Mouse (Mus musculus): ENCODE data around the gene Efr3b.
"Not testable (repeated sequence)": the region's sequence is repeated elsewhere in the genome, so short reads cannot be mapped to it uniquely, and the experiment has no call there.

Gene Efr3b

DNA sequence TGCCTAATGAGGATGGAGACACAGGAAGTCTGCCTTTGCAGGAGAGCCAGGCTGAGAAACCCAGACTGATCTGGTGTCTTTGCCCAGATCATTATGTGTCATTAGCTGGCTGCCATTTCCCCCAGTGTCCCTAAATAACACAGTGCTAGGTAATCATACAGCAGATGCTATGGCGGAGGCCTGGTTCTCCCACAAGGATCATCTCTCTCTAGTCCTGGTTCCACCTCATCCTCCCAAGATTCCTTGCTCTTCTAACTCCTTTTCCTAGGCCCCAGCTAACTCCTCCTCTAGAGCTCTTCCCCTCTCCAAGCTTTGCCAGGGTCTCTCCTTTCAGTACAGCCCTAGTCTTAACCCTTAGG is 57.7 kb downstream of the Efr3b start:
- DNase-seq (ENCODE audit: low spot score): no peak

- DNase-seq (ENCODE audit: low spot score): not testable (repeated sequence)
Observed at GRCm38 (mm10) chr12:3973169-3973568, 65.5 kb downstream of the Efr3b start.

DNA sequence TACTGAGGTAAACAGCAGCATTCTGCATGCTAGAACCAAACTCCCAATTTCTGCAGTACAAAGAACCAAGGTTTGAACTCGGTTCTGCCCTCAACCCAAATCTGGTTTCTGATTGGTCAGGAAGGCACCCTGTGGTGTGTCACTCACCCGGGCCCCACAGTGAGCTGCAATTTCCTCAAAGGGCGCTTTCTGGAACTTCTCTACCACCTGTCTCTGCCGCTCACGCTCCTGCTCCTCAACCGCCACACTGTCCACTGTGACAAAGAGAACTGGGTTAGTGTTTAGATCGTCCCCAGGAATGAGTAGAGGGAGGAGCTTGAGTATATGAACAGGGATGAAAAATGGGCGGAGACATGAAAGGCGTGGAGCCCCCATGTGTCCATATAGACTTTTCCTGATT is 70.3 kb downstream of the Efr3b start:
- no peak for DNase-seq (ENCODE audit: low spot score)

GRCm38 (mm10) chr12:3967196-3967595 is 71.5 kb downstream of the Efr3b start:
- no peak for DNase-seq (ENCODE audit: low spot score)

- peak; percentile 36 for DNase-seq (ENCODE audit: low spot score)
Observed at GRCm38 (mm10) chr12:3960553-3960952, 78.2 kb downstream of the Efr3b start.

GRCm38 (mm10) chr12:3959791-3960543 is 78.7 kb downstream of the Efr3b start:
- DNase-seq (ENCODE audit: low spot score): peak; percentile 96

- DNase-seq (ENCODE audit: low spot score): peak; percentile 63
Observed at GRCm38 (mm10) chr12:3956351-3956750, 82.4 kb downstream of the Efr3b start.

- DNase-seq (ENCODE audit: low spot score): peak; percentile 78
Observed at GRCm38 (mm10) chr12:3955371-3955770, 83.3 kb downstream of the Efr3b start.

DNA sequence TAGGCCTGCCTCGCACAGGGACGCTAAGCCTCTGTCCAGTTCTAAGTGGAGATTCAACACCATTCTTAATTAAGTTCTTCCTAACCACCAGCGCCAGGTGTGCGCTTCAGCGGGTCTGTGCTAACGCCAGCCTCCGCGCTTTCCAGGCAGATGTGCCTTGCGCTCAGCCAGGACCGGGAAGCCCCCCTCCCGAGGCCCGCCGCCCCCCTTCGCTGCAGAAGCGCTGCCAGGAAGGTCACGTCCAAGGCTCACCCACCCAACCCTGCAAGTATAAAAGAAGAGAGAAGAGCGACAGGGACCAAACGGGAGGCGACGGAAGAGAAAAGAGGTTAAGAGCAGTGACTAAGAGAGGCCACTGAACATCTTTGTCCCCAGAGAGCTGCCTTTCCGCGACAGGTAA is 84.1 kb downstream of the Efr3b start, which contains the start of gene Pomc:
TSS of gene Pomc (plus strand) at position 301 of the 400 bp plus-strand sequence.
- DNase-seq (ENCODE audit: low spot score): no peak

- no peak for DNase-seq (ENCODE audit: low spot score)
Observed at GRCm38 (mm10) chr12:3947503-3947902, 91.2 kb downstream of the Efr3b start.

- DNase-seq (ENCODE audit: low spot score): peak; percentile 40
Observed at GRCm38 (mm10) chr12:3944454-3945073, 94.2 kb downstream of the Efr3b start.

DNA sequence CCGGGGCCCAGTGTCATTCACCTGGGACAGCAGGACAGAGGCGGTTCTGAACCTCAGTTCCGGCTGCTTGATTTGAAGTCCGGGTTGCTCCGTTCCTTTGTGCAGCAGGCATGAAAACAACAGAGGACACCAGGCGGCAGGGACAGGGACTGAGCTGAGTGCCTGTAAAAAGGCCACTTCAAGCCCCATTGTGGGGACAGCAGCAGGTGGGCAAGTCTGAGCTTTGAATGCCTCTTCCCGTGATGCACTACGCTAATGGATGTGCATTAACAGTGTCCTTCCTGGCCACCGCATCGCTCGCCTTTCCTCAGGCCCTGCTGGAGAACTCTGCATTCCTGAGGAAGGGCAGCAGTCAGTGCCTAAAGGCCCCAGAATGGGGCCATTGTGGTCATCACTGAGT is 96.7 kb downstream of the Efr3b start:
- peak; percentile 40 for DNase-seq (ENCODE audit: low spot score)

- not testable (repeated sequence) for DNase-seq (ENCODE audit: low spot score)
Observed at GRCm38 (mm10) chr12:3930090-3930865, 108.4 kb downstream of the Efr3b start.

DNA sequence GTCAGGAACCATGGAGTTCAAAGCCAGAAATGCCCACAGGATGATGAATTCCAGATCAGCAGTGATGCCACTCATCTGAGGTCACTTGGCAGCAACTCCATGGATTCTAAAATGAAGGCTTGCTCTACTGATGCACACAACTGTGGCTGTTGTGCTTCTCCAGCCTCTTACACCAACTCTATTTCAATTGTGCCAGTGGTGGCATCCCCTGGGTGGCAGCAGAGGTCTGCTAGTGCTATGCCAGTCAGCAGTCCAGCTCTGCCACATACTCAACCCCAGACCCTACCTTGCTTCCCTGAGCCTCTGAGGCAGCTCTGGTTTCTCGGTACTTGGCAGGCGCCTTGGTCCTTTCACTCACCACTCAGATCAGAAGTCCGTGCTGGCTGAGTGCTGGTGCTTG is 109.9 kb downstream of the Efr3b start:
- DNase-seq (ENCODE audit: low spot score): no peak

DNA sequence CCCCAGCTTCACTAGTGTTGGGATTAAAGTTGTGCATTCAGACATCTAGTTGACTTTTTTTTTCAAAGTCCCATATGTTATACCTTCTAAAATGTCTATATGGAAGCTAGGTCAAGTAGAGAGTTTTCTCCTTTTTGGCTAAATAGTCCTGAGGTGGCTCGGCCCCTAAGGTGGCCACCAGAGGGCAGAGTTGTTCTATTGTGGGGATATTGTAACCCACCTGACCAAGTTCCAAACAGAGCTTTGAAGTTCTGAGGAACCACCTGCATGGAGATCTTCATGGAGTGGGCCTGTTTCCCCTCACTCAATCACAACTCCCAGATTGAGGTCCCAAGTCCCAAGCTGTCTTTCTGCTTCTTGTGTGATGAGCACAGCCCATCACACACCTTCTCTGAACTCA is 112.6 kb downstream of the Efr3b start:
- peak; percentile 80 for DNase-seq (ENCODE audit: low spot score)

DNA sequence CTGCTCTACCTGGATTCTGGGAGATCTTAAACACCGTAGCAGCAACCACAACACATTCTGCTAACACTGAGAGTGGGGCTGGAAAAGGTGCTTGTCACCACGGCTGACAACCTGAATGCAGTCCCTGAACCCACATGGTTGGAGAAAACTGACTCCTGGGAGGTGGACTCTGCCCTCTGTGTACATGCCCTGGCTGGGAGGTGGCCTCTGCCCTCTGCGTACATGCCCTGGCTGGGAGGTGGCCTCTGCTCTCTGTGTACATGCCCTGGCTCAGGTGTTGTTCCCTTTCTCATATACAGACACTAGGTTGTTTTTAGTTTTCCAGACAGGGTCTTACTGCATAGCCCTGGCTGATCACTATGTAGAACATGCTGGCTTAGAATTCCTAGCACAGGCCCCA is 119.3 kb downstream of the Efr3b start:
- DNase-seq (ENCODE audit: low spot score): no peak

DNA sequence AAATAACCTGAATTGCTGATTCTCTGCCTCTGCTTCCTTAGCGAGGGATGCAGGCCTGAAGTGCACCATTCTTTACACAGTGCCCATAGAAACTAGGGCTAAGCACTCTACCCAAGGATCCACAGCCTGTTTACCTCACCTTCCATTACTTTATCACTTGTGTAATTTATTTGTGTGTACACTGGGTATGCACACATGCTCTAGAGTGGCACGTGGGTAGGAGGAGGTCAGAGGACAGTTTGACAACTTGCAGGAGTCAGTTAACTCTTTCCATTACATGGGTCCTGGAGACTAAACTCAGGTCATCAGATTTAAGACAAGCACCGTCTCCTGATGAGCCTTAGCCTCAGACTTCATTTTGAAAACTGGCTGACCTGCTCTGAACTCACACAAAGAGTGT is 120.1 kb downstream of the Efr3b start:
- DNase-seq (ENCODE audit: low spot score): no peak

DNA sequence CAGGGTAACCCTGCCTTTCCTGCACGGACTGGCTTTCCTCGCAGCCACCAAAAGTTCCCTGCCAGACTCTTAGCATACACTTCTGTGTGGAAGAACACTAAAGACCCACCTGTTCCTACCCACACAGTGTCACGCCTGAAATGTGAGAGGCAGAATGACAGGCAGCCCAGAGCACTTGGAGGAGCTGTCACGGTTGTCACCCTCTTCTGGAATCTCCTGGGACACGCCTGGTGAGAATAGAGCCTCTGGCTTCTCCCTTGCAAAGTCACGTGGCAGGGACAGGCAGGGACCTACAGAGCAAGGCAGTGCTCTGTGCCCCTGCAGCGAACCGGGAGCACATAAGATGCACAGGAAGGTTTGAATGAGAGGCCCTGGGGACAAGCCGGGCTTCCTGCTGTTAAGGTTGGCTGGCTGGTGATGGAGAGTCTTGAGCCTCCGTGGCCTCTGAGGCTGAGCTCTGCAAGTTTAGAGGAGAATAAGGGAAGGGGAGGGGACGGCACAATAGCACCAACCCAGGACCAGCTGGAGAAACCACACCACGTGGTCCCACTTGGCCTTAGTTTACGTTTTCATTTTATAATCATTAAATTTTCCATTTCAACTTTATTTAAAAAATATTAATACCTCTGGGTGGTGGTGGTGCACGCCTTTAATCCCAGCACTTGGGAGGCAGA is 120.9 kb downstream of the Efr3b start:
- peak; percentile 18 for DNase-seq (ENCODE audit: low spot score)

DNA sequence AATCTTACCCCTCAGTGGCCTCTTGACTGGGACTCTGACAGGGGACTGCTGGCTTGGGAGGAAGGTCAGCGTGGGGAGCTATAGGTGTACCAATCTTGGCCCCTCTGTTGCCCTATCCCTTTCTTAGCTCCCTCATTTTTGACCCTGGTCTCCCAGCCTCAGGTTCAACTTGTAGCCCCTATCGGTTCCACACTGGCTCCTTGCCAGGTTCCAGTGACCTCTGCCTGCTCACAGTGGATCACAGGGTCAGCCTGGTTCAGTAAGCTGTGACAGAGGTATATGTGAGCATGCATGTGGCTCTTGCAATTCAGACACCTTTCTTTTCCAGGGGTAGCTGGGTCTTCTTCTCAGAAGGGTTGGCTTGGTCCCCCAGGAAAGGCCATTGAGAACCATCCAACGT is 122.9 kb downstream of the Efr3b start:
- no peak for DNase-seq (ENCODE audit: low spot score)

All from embryo, embryonic 10.5 days (tissue).